Mouse (Mus musculus) intestine, postnatal 0 days (tissue): ENCODE measurements around the gene Lgals2. TPM values are rescaled to one million over a fixed set of nuclear protein-coding genes. Genes with fewer than 3 reads are reported as not detected.
"Not testable (repeated sequence)": the region's sequence is repeated elsewhere in the genome, so short reads cannot be mapped to it uniquely, and the experiment has no call there.

Experiments
- ATAC-seq: fragments of 200-750 bp; cut with Nextera tagmentation; 2 replicates; pipeline ENCODE4 v1.8.0; 2017; ENCODE audit warnings: mild to moderate bottlenecking, moderate TSS enrichment, moderate library complexity
- H3K27ac ChIP-seq: fragments of 300-500 bp; sonication (generic); 2 replicates; pipeline ENCODE4 v1.5.1; 2014; ENCODE audit warnings: mild to moderate bottlenecking, low read depth, low read length, moderate library complexity
- H3K27me3 ChIP-seq: fragments of 300-500 bp; sonication (generic); replicated peaks from 2 replicates; pipeline ENCODE4 v1.6.1; 2014; ENCODE audit warnings: low read length, mixed read lengths; ENCODE audit not compliant: control insufficient read depth, insufficient read depth
- H3K36me3 ChIP-seq: fragments of 300-500 bp; sonication (generic); 2 replicates; pipeline ENCODE4 v1.6.1; 2014; ENCODE audit warnings: mild to moderate bottlenecking, moderate library complexity; ENCODE audit not compliant: control insufficient read depth, insufficient read depth
- H3K4me1 ChIP-seq: fragments of 300-500 bp; sonication (generic); replicated peaks from 2 replicates; pipeline ENCODE4 v1.6.1; 2014; ENCODE audit warnings: antibody characterized with exemption, low read length, mixed read lengths; ENCODE audit not compliant: control insufficient read depth, insufficient read depth
- H3K4me2 ChIP-seq: fragments of 300-500 bp; sonication (generic); replicated peaks from 2 replicates; pipeline ENCODE4 v1.6.1; 2014; ENCODE audit warnings: low read depth, mild to moderate bottlenecking, moderate library complexity
- H3K4me3 ChIP-seq: fragments of 300-500 bp; sonication (generic); 2 replicates; pipeline ENCODE4 v1.5.1; 2014; ENCODE audit warnings: low read depth, low read length
- H3K9ac ChIP-seq: fragments of 300-500 bp; sonication (generic); 2 replicates; pipeline ENCODE4 v1.6.1; 2014; ENCODE audit warnings: mild to moderate bottlenecking, low read depth, low read length
- H3K9me3 ChIP-seq: fragments of 300-500 bp; sonication (generic); 2 replicates; pipeline ENCODE4 v1.6.1; 2016; ENCODE audit warnings: mixed run types; ENCODE audit not compliant: control insufficient read depth
- CTCF ChIP-seq: sonication (generic); IDR thresholded peaks from 2 replicates; pipeline ENCODE4 v1.5.1; 2016; ENCODE audit warnings: low read depth, mild to moderate bottlenecking, control low read depth, antibody characterized with exemption, moderate library complexity
- WGBS: fragments of 180-500 bp; shearing (Covaris S2); extraction: QIAGEN DNeasy Blood & Tissue Kit; methylation state at CpG from one replicate; pipeline ENCODE4 v1.1.7; 2014; 5-methylcytosine and 5-hydroxymethylcytosine counted together
- polyA plus RNA-seq: library from polyadenylated mRNA; unstranded; fragments of >200 nt; fragmentation: Nextera tagmentation; extraction: Ambion mirVana; gene quantifications from 2 replicates; pipeline ENCODE4 v1.2.1, GENCODE M21; 2015

Gene Lgals2
- polyA plus RNA-seq, 1 experiment from 2014 or later: 787 TPM

DNA sequence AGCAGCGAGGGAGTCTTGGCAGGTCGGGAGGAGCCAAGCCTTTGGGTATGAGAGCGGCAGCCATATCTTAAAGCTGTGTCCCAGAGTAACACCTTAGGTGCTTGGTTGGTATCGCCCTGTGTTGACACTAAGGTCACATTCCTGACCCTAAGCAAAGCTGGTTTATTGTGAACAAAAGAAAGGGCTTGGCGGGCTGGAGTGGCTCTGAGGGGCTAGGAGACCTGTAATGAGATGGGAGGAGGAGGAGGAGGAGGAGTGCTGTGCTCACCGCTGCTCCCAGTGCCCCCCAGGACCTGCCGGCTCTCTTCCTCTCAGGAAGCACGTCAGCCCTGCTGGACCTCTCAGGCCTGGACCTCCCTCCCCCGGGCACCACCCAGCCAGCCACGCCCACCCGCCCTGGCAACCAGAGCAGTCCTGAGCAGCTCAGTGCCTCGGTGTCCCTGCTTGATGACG, 34.1 kb upstream of the Lgals2 start:
- ATAC-seq: no peak
- Histone ChIP-seq H3K9me3 (no peaks in the 10 kb centered on the region), H3K9ac (no peak overlapping the region), H3K4me3 (no peak overlapping the region), H3K27ac (no peak overlapping the region), H3K4me1 (no peaks in the 10 kb centered on the region), H3K27me3 (no peaks in the 10 kb centered on the region), H3K36me3 (peaks cover 90% of the 10 kb centered on the region), H3K4me2 (no peak overlapping the region)
- no peak for TF ChIP-seq CTCF
- WGBS: 30% methylated on average over 12 of the region's 13 CpGs

DNA sequence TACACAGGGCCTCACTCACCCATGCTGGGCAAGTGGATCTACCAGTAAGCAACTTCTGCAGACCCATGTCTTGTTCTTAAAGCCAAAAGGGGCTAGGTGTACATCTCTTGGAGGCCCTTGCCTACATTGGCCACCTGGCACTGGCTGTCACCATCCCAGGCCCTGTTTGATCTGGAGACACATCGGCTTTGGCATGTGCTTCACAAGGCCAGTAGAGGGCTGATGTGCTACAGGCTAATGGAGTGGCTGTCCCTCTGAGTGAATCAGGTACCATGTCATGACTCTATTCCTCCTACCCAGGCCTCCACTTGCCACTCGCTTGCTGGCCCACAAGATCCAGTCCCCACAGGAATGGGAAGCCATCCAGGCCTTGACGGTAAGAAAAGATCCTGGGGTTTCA, 26.5 kb upstream of the Lgals2 start:
- TF ChIP-seq CTCF: peak; percentile 36
- Histone ChIP-seq H3K36me3 (peaks cover 72% of the 10 kb centered on the region), H3K9me3 (no peaks in the 10 kb centered on the region), H3K27me3 (no peaks in the 10 kb centered on the region), H3K4me1 (peaks cover 7% of the 10 kb centered on the region; the same call in 1 of the 2 replicates), H3K9ac (no peak overlapping the region), H3K27ac (no peak overlapping the region), H3K4me3 (no peak overlapping the region), H3K4me2 (no peak overlapping the region)
- WGBS: 82% methylated on average over 3 of the region's 3 CpGs
- ATAC-seq: no peak

DNA sequence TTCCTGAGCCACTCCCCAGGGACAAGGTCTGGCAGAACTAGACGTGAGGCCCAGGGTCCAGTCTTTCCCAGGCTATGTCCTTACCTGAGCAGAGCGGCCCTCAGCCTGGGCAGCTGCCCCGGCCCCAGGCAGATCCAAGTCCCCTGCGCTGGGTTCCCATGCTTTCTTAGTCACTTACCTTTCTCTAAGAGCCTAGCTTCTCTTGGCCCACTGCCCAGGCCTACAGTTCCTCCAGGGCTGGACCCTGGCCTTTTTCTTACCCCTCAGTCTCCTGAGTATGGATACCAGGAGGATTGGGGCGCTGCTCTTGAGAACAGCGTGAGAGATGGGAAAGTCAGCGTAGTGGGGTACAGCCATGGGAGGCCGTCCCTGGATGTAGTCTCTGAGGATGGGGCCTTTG, 25.1 kb upstream of the Lgals2 start:
- no peak for ATAC-seq

DNA sequence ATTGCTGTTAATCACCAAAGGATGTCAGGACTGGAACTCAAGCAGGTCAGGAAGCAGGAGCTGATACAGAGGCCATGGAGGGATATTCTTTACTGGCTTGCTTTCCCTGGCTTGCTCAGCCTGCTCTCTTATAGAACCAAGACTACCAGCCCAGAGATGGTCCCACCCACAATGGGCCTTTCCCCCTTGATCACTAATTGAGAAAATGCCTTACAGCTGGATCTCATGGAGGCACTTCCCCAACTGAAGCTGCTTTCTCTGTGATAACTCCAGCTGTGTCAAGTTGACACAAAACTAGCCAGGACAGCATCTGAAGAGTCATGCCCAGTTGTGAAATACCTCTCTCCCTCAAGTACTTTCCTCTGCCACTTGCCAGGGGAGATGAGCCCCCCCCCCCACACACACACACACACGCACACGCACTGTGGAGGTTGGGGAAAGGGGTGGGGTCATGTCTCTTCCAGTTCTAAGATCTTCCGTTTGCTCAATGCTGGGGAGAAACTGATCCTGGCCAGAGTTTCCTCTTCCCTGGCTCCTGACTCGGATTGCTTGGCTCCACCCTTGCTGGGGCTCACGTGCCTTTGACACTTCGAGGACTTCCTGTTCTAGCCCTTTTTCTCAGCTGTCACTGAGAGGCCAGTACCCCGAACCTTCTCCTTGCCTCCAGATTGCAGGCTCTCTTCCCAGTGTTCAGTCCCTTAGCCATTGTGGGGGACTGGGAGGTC, 23.6 kb upstream of the Lgals2 start:
- peaks cover 46% of the 10 kb centered on the region for H3K36me3 ChIP-seq
- H3K9me3 ChIP-seq, H3K4me1 ChIP-seq, H3K27me3 ChIP-seq, H3K4me3 ChIP-seq, ATAC-seq, H3K9ac ChIP-seq: not testable (repeated sequence)
- peak overlapping the region; percentile 84 for H3K4me2 ChIP-seq
- WGBS: 13% methylated on average over 7 of the region's 7 CpGs
- peak overlapping the region; percentile 46; the same call in 1 of the 2 replicates for H3K27ac ChIP-seq

More for the DNA sequence above, 25.1 kb upstream of the Lgals2 start:
- 92% methylated on average over 8 of the region's 8 CpGs for WGBS
- no peak overlapping the region for H3K4me2 ChIP-seq
- peaks cover 7% of the 10 kb centered on the region; the same call in 1 of the 2 replicates for H3K4me1 ChIP-seq
- no peak for TF ChIP-seq CTCF
- no peaks in the 10 kb centered on the region for H3K27me3 ChIP-seq
- H3K36me3 ChIP-seq: peaks cover 58% of the 10 kb centered on the region
- no peak overlapping the region for H3K4me3 ChIP-seq
- H3K27ac ChIP-seq: no peak overlapping the region
- H3K9ac ChIP-seq: no peak overlapping the region
- no peaks in the 10 kb centered on the region for H3K9me3 ChIP-seq

DNA sequence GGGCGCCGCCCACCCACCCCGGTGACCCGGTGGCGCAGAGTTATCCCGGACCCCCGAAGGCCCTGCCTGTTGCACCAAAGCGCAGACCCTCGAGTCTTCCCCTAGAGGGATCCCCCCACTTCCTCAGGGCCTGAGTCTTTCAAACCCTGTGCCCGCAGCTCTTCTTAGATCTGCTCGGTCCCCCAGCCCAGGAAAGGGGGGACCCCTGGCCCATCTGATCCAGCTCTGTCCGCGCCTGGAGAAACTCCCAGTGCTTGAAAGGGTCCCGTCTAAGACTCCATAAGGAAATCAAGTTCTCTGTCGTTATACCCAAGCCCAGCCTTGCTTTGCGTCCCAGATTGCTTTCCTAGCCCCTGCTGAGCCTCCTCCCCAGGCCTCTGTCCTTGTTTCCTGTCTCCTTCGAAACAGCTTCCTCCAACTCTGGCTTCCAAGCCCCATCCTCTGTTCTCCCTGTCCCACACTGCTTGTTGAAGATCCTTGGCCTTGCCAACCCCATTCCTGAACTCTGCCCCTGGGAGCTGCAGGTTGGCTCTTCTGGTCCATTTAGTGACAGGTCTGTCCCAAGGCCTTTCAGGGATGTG, 22.6 kb upstream of the Lgals2 start:
- H3K4me1 ChIP-seq: peaks cover 7% of the 10 kb centered on the region; the same call in 1 of the 2 replicates
- H3K9ac ChIP-seq: peak overlapping the region; percentile 90
- WGBS: 3% methylated on average over 11 of the region's 17 CpGs
- no peak for TF ChIP-seq CTCF
- H3K27ac ChIP-seq: peak overlapping the region; percentile 99
- H3K27me3 ChIP-seq: no peaks in the 10 kb centered on the region
- peak overlapping the region; percentile 84 for H3K4me2 ChIP-seq
- H3K9me3 ChIP-seq: no peaks in the 10 kb centered on the region
- peak overlapping the region; percentile 90 for H3K4me3 ChIP-seq
- peaks cover 35% of the 10 kb centered on the region for H3K36me3 ChIP-seq
- peak; percentile 9; the same call in 1 of the 2 replicates for ATAC-seq

DNA sequence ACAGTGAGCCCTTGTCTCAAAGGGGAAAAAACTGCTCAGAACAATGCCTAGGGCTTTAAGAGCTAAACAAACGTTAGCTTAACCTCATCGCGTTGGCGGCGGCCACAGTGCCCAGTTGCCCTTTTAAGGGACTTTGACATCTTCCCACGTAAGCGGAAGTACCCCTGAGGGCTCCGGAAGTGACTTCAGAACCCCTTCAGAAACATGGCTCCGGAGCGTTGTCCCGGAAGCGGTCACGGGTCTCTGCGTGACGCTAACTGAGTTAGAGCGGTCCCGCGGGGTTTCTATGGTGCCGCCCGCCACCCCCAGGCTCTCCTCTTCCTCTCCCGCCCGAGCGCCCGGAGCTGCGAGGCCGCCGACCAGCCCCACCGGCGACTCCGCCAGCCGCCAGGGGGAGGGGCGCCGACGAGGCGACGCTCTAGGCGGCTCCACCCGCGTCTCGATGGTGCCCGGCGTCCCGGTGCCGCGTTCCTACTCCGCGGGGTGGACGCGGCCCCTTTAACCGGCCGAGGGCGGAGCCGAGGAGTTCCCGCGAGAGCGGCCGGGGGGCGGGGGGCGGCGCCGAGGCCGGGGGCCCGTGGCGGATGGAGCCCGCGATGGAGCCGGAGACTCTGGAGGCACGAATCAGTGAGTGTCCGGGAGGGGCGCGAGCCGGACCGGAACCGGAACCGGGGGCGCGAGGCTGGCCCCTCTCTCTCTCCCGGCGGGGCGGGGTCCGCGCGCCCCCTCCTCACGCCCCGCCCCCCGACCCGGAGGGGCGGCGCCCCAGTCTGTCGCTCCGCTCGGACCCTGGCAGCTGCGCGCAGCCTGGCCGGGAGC, 21.9 kb upstream of the Lgals2 start, which contains the start of gene Gga1:
Gene Gga1 (plus strand): TSS at position 200 of the 819 bp plus-strand sequence.
- Histone ChIP-seq H3K27ac (peak within 1 kb of the TSS; percentile 99), H3K4me2 (peak within 1 kb of the TSS; percentile 84), H3K4me3 (peak within 1 kb of the TSS; percentile 90), H3K4me1 (peaks cover 7% of the 10 kb centered on the region; the same call in 1 of the 2 replicates), H3K27me3 (no peaks in the 10 kb centered on the region), H3K36me3 (peaks cover 28% of the 10 kb centered on the region), H3K9ac (peak within 1 kb of the TSS; percentile 90), H3K9me3 (no peaks in the 10 kb centered on the region)
- 1% methylated on average over 59 of the region's 95 CpGs for WGBS
- ATAC-seq: peak; percentile 91
- peak; percentile 47 for TF ChIP-seq CTCF
